Mouse (Mus musculus) CD4-positive, CD25-positive, alpha-beta regulatory T cell, adult 4 months (primary cell): ENCODE data around the gene Acoxl. TPM values are rescaled to one million over a fixed set of nuclear protein-coding genes. Genes with fewer than 3 reads are reported as not detected.
A peak's percentile ranks its signal among the peaks of the same experiment; 100 is the strongest.

Source experiments
- ATAC-seq: one replicate; pipeline ENCODE4 v1.8.0; 2017
- polyA plus RNA-seq, 2 experiments: library from polyadenylated mRNA; unstranded; fragments of 100-300 nt; shearing (Covaris generic); gene quantifications; one replicate each; pipeline ENCODE4 v1.2.1; 2017

The Acoxl gene
- polyA plus RNA-seq, 2 experiments from 2014 or later, result 0.19 to 0.79 TPM

- ATAC-seq, result no peak
Observed at GRCm38 (mm10) chr2:128149596-128149995, 310.9 kb downstream of the Acoxl start.

- no peak for ATAC-seq
Observed at GRCm38 (mm10) chr2:128152211-128152610, 313.5 kb downstream of the Acoxl start.

- peak; percentile 77 for ATAC-seq
Observed at GRCm38 (mm10) chr2:128152845-128153550, 314.3 kb downstream of the Acoxl start.

- ATAC-seq, result peak; percentile 57
Observed at GRCm38 (mm10) chr2:128153551-128153910, 314.9 kb downstream of the Acoxl start.

- no peak for ATAC-seq
Observed at GRCm38 (mm10) chr2:128155412-128156066, 316.9 kb downstream of the Acoxl start.

- ATAC-seq, result no peak
Observed at GRCm38 (mm10) chr2:128156067-128156462, 317.4 kb downstream of the Acoxl start.

GRCm38 (mm10) chr2:128156557-128157412 is 318.1 kb downstream of the Acoxl start:
- no peak for ATAC-seq

- peak; percentile 59 for ATAC-seq
Observed at GRCm38 (mm10) chr2:128158734-128159410, 320.2 kb downstream of the Acoxl start.

GRCm38 (mm10) chr2:128159619-128160125 is 321.0 kb downstream of the Acoxl start:
- no peak for ATAC-seq

GRCm38 (mm10) chr2:128163177-128163576 is 324.5 kb downstream of the Acoxl start:
- ATAC-seq, result no peak

GRCm38 (mm10) chr2:128166623-128167423 is 328.1 kb downstream of the Acoxl start:
- ATAC-seq, result no peak

- ATAC-seq, result peak; percentile 39
Observed at GRCm38 (mm10) chr2:128167930-128168329, 329.3 kb downstream of the Acoxl start.

GRCm38 (mm10) chr2:128169486-128169885 is 330.8 kb downstream of the Acoxl start:
- no peak for ATAC-seq

GRCm38 (mm10) chr2:128169972-128170371 is 331.3 kb downstream of the Acoxl start:
- ATAC-seq, result no peak

GRCm38 (mm10) chr2:128170614-128171013 is 331.9 kb downstream of the Acoxl start:
- no peak for ATAC-seq

- no peak for ATAC-seq
Observed at GRCm38 (mm10) chr2:128172266-128172665, 333.6 kb downstream of the Acoxl start.

Other genes starting within 250 kb of the Acoxl start
- gene Mal, start 182.2 kb upstream of the Acoxl start, polyA plus RNA-seq, result not detected
- not detected for gene Mall, start 108.9 kb upstream of the Acoxl start, polyA plus RNA-seq
- gene Nphp1, start 50.0 kb upstream of the Acoxl start, polyA plus RNA-seq, result under 1 TPM in 1 of 2 experiments, not detected in 1; 0.27 TPM
- gene Mtln, start 46.4 kb upstream of the Acoxl start, polyA plus RNA-seq, result 10 to 100 TPM; 28.9 to 40.0 TPM
- gene Bub1, start 7.0 kb upstream of the Acoxl start, polyA plus RNA-seq, result 1 to 10 TPM in 1 of 2 experiments, under 1 TPM in 1; 0.83 to 5.0 TPM